ENCODE assay signal across 25 mouse cellular contexts in genomic region chr4:139964406-139964805, GRCm38 (mm10). TPM values are rescaled to one million over a fixed set of nuclear protein-coding genes. Genes with fewer than 3 reads are reported as not detected.
DNase-seq lines count a peak whose midpoint lies in the region; ATAC-seq and TF ChIP-seq lines count a peak whose summit lies in the region.
"Had no signal": no experiment of that assay in that cellular context is flagged by ENCODE, and none has a peak within 500 bp of the region (broad histone marks: within the 10 kb centered on the region; RNA-seq: fewer than 3 reads in every experiment).

No protein-coding gene starts in this region.

- no peaks in the 10 kb centered on the region for H3K36me3 ChIP-seq in intestine, postnatal 0 days (ENCODE audit: control insufficient read depth, insufficient read depth)
- H3K36me3 ChIP-seq: embryonic facial prominence, embryonic 13.5 days; forebrain, embryonic 10.5 days; forebrain, embryonic 15.5 days; hindbrain, embryonic 13.5 days; limb, embryonic 10.5 days; limb, embryonic 15.5 days; liver, embryonic 15.5 days had no signal

- H3K4me2 ChIP-seq in intestine, postnatal 0 days (replicated peaks; ENCODE audit: low read depth): no peak overlapping the region
- H3K4me2 ChIP-seq: embryonic facial prominence, embryonic 13.5 days; forebrain, embryonic 15.5 days; hindbrain, embryonic 13.5 days; limb, embryonic 15.5 days; liver, embryonic 15.5 days; lung, embryonic 14.5 days had no signal

- H3K4me1 ChIP-seq in brown adipose tissue, adult 24 weeks (ENCODE audit: control insufficient read depth, insufficient read depth, insufficient read length, low read length): peaks cover 6% of the 10 kb centered on the region
- no peaks in the 10 kb centered on the region for H3K4me1 ChIP-seq in intestine, postnatal 0 days (replicated peaks; ENCODE audit: control insufficient read depth, insufficient read depth, low read length)
- H3K4me1 ChIP-seq: liver, embryonic 15.5 days had no signal

- H3K9me3 ChIP-seq in intestine, postnatal 0 days (ENCODE audit: control insufficient read depth): no peaks in the 10 kb centered on the region
- H3K9me3 ChIP-seq: embryonic facial prominence, embryonic 13.5 days; forebrain, embryonic 15.5 days; hindbrain, embryonic 13.5 days; limb, embryonic 10.5 days; limb, embryonic 15.5 days; liver, embryonic 15.5 days had no signal

- H3K27ac ChIP-seq in brown adipose tissue, adult 24 weeks (replicated peaks; ENCODE audit: low read depth, low read length): peak overlapping the region; percentile 36
- no peak overlapping the region for H3K27ac ChIP-seq in intestine, postnatal 0 days (ENCODE audit: low read depth, low read length)
- H3K27ac ChIP-seq: embryonic facial prominence, embryonic 13.5 days; forebrain, embryonic 10.5 days; forebrain, embryonic 15.5 days; hindbrain, embryonic 13.5 days; limb, embryonic 10.5 days; limb, embryonic 15.5 days; liver, embryonic 15.5 days had no signal

- no peaks in the 10 kb centered on the region for H3K27me3 ChIP-seq in intestine, postnatal 0 days (replicated peaks; ENCODE audit: control insufficient read depth, insufficient read depth, low read length)
- H3K27me3 ChIP-seq: forebrain, embryonic 15.5 days; liver, embryonic 15.5 days; Patski had no signal

- H3K4me3 ChIP-seq in brown adipose tissue, adult 24 weeks (ENCODE audit: insufficient read depth, low read depth, low read length): peak overlapping the region; percentile 68
- H3K4me3 ChIP-seq in intestine, postnatal 0 days (ENCODE audit: low read depth, low read length): no peak overlapping the region
- H3K4me3 ChIP-seq: embryonic facial prominence, embryonic 13.5 days; forebrain, embryonic 10.5 days; forebrain, embryonic 15.5 days; hindbrain, embryonic 13.5 days; limb, embryonic 10.5 days; limb, embryonic 15.5 days; liver, embryonic 15.5 days had no signal

- DNase-seq in kidney, adult 18-20 months: peak; percentile 48
- DNase-seq in kidney, postnatal 14 days: no peak
- DNase-seq in ES-CJ7 (ENCODE audit: low read depth, low spot score): peak; percentile 41
- peak; percentile 39 for DNase-seq in kidney, postnatal 10 days
- DNase-seq in adrenal gland, postnatal 25 days: no peak
- no peak for DNase-seq in embryo, embryonic 11 days
- DNase-seq: cerebellum, adult 8-10 months; gastrocnemius, postnatal 36 days; layer of hippocampus, postnatal 36 days; lung, embryonic 14.5 days; lung, postnatal 14 days; midbrain, embryonic 14.5 days had no signal

- no peak for ATAC-seq in intestine, postnatal 0 days
- ATAC-seq: CD4-positive, CD25-positive, alpha-beta regulatory T cell, adult 4 months; forebrain, embryonic 15.5 days; Patski had no signal

- no peak overlapping the region for H3K9ac ChIP-seq in intestine, postnatal 0 days (ENCODE audit: low read depth, low read length)
- H3K9ac ChIP-seq: embryonic facial prominence, embryonic 13.5 days; forebrain, embryonic 15.5 days; hindbrain, embryonic 13.5 days; limb, embryonic 15.5 days; liver, embryonic 15.5 days; lung, embryonic 14.5 days had no signal

- 71% methylated on average over 4 of the region's 5 CpGs for WGBS in intestine, postnatal 0 days

- no peak for TF ChIP-seq CTCF in intestine, postnatal 0 days (IDR thresholded peaks at IDR 0.05; ENCODE audit: low read depth)

RNA-seq across cellular contexts. Expression of gene Klhdc7a, which starts 3.4 kb away (rescaled TPM):
- 79.8 and 109 TPM in 2 replicates for polyA plus RNA-seq in brown adipose tissue, adult 24 weeks (2012; ENCODE audit: insufficient read depth, insufficient read length, missing spikeins)
- 10.8 and 11.9 TPM in 2 replicates for total RNA-seq in adrenal gland, postnatal 25 days (2021)
- 0.08 and 0.12 TPM in 2 replicates for polyA plus RNA-seq in intestine, postnatal 0 days (2015; fragmentation: Nextera tagmentation; extraction: Ambion mirVana)
- total RNA-seq: monocyte, adult 5-6 weeks had no signal
- polyA plus RNA-seq: heart, embryonic 14.5 days had no signal

Comparison
In these comparisons a context has a peak if more than half of its experiments do, and no peak if none do; other contexts are left out.
1. DNase-seq: peak in kidney, adult 18-20 months (single experiment), ES-CJ7 (single experiment) and kidney, postnatal 10 days (single experiment); none in kidney, postnatal 14 days (single experiment), adrenal gland, postnatal 25 days (single experiment) and embryo, embryonic 11 days (single experiment).
2. RNA of gene Klhdc7a, which starts 3.4 kb away (polyA plus RNA-seq): 79.8 to 109 TPM in brown adipose tissue, adult 24 weeks; 0.08 to 0.12 TPM in intestine, postnatal 0 days; every median in the first group is over 10 times any median in the second.